Mouse (Mus musculus) lung, postnatal 4 days (tissue): Measurements from ENCODE around the gene Gm21060.
"Not testable (repeated sequence)": the region's sequence is repeated elsewhere in the genome, so short reads cannot be mapped to it uniquely, and the experiment has no call there.

ENCODE experiments used
- DNase-seq, 2 experiments: peaks; one replicate each; pipeline ENCODE4 v3.0.0; 2021

The Gm21060 gene

DNA sequence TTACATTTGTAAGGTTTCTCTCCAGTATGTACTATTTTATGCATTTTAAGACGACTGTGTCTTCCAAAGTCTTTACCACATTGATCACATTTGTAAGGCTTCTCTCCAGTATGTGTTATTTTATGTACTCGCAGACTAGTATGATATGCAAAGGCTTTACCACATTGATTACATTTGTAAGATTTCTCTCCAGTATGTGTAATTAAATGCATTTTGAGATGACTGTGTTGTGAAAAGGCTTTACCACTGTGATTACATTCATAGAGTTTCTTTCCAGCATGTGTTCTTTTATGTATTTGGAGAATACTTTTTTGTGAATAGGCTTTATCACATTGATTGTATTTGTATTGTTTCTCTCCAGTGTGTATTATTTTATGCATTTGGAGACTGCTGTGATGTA is at the start of gene Gm21060:
Gene Gm21060 (minus strand): TSS at position 101 of the 400 bp plus-strand sequence.
- DNase-seq = no peak

DNA sequence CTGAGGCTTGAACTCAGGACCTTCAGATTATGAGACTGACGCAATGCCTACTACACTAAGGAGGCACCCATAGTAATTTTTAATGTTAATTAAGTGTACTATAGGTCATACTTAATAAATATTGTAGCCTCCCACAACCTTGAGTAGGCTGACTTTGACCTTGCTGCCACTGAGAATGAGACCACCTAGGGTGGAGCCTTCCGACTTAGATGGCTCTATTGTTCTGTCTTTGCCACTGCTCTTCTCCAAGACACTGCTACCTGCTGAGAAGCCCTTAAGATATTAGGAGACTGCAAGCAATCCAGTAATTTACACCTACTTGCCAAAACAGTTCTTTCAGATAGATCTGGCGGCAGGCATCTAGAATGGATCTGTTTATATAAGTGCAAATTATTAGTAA is 24.0 kb upstream of the Gm21060 start:
- DNase-seq = not testable (repeated sequence)

DNA sequence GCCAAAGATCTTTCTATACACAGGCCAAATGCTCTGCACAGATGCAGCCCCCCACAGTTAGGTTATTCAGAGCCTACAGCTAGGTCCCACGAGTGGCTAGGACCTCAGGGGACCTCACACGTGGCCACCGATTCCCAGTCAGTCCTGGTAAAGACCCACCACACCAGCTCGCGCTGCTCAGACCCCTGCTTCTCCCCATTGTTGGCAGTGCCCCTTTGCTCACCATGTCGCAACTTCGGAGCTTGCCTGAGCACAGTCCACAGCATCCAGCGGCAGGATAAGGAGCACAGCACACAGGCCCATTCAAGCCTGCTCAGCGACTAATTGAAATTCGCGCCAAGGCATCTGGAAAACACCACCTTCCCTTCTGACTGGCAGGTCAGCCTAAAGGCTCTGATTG is 16.3 kb upstream of the Gm21060 start:
- DNase-seq = not testable (repeated sequence)

DNA sequence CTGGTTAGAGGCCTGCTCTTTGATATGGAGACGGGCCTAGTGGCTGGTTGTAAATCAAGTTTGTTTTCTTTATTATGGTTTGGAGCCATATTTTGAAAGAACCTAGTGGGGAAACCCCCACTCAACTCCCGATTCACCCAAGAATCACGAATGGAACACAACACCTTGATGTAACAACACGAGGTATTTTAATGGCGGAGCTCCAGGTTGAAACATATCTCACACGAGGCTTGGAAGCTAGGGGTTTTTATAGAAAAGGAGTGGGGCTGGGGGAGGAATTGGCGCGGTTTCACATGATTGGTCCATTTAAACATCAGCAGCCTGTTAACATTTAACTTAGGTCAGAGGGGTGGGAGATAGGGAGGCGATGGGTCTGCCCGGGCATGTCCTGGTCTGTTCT is 15.5 kb upstream of the Gm21060 start:
- DNase-seq = not testable (repeated sequence)

DNA sequence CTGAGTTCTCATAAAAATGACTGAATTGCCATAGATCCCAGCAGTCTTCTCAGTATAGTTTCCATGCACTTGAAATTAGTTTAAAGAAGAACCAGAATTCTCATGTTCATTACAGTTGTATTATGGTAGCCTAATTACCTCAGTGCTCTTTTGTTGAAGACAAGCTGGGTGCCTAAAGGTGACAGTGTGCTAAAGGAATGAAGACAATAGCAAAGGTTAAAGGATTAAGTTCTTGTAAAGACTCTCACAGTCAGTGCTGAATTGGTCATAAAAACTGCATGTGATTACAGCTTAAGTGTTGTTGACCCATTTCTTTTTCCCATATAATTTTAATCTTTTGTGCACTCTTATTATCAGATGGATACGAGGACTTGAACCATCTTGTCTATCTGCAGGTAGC is 11.2 kb upstream of the Gm21060 start:
- not testable (repeated sequence) for DNase-seq

DNA sequence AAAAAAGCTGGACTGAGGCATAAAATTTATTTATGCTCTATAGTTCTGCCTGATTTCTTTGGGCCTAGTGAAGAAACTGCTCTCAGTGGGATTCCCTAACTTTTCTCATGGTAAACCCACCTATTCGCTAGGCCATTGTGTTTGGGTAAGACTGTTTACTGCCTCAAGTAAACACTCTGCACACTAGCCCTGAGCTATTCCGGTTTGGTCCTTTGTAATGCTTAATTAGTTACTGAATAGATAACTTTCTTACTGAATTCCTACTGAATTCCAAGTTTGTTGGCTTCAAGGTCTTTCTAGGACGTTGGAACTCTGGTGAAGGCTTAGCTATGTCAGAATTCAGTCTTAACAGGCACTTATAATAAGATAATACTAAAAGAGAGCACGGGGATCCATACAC is 11.8 kb downstream of the Gm21060 start:
- not testable (repeated sequence) for DNase-seq

DNA sequence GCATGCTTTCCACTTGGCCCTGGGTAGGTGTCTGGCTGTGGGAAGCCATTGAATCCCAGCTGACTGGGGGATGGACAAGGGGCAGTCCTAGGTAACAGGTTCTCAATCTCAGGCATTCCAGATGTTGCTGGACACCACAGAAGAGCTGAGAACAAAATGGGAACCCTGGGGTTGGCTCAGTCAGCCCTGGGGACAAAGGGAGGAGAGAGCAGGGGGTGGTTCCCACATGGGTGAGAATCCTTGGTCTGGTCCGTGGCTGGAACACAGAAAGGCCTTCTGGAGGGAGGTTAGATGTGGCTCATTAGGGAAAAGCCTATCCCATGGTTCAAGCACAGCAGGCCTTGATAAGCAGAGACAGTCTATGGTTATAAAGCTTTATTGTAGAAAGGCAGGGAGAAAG is 13.3 kb downstream of the Gm21060 start:
- no peak for DNase-seq

DNA sequence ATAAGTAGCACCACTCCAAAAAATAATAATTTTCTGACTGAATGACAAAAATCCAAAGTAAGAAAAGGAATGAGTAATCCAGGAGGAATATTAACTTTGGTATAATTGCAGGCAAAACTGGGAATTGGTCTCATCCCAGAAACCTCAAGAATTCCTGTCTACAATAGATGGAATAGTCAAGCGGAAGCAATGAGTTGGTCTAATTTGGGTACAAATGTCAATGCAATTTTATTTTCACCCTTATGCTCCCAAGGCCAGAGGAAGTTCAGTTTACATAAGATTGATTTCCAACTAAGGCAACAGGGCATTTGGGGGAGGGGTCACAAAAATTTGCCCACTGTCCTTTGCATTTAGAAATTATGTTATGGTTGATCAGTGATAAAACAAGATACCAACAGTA is 21.4 kb downstream of the Gm21060 start:
- no peak for DNase-seq

DNA sequence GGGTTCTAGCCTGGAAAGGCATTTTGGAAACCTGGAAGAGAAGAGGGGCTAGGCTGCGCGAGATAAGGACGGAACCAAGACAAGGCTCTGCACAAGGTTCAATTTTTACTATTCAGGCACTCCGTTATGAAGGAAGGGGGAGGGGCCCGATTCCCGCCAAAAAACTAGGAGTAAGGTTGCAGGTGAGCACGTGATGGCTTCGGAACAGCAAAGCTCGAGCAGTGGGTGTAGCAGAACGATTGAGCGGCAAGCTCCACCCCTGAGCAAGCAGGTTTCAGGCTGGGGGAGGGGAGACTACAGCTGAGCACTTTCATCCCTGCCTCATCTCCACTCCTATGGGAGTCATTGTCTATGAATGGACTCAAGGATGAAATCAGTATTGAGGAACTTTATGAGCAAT is 27.7 kb downstream of the Gm21060 start:
- not testable (repeated sequence) for DNase-seq

DNA sequence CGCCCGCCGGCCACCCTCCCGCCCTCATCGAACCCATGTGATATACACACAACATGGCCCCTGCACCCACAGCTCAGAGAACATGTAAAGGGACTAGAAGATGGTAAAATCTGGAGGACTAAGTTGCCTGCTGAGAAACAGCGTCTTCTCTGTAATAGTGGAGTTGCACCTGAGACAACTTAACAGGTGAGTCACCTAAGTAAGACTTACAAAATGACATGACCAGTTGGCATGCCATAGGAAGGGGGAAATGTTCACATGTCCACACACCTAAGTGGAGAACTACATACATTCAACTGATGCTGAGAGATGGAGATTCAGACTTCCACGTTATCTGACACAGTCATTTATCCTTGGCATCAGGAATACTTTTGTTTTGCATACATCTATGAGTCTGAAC is 29.7 kb downstream of the Gm21060 start:
- no peak for DNase-seq

DNA sequence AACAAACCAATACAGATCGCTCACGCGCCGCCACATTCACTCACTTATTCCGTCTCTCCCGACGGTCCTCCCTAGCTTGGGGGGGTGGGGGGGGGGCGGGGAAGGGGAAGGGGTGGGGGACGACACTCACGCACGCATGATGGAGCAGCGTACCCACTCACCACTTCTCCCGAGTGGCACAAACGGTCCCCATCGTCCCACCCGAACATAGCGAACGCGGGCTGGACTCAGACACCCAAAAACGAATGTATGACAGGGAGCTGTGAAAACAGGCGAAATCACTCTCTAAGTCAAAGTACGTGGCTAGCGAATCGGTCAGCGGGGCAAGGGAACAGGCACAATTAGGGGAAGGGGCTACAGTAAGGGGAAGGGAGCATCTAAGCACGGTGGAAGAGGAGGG is 30.2 kb downstream of the Gm21060 start:
- DNase-seq = peak in 1 of 2 experiments; percentile 27

DNA sequence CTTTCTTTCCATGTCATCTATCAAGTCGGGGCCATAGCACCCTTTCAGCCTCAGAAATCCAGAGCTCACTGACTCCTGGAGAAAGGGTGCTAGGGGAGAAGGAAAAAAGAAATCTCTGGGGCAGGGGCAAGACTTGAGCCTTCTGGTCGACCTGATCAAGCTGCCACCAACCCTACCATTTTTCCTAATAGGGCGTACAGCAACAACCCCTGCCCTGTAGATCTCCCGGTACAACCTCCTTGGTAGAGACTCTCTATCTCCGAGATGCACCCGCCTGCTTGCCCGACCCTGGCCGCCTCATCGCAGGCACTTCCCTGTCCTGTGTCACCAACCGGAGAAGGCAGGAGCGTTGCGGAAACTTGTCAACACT is 30.6 kb downstream of the Gm21060 start:
- peak; percentile 52 to 58 for DNase-seq

DNA sequence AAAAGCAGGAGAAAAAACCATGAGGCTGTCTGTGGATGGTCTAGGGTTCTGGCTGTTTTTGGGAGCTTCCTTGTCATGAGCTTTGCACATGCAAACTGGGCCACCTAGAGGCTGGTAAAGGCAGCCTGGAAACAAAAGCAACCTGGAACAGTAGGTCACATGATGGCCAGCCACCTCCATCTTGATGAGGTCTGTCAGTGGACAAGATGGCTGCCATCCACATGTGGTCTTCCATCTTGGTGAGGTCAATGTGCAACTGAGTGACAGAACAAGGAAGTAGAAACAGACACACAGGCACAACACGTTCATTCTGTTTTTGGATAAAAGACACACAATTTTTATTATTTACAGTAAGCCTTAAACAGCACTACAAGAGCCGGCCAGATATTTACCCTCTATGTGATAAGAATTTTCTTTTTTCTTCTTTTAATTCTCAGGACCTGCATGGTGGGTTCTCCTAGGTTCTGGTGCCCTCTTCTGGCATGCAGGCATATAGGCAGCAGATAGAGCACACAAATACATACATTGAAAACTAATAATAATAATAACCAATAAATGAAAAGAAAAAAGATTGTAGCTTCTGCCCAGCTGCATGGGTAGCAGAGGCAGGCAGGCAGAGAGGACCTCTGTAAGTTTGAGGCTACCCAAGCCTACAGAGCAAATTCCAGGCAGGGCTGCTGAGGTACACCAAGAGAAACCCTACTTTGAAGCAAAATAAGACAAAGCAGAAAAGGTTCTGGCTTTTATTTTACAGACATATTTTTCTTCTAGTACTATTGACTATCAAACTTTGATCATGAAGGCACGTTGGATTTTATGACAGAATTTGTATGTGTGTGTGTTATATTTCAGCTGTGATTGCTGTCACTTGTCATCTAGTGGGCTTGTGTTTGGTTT is 31.3 kb downstream of the Gm21060 start:
- DNase-seq = peak; percentile 80 to 84

DNA sequence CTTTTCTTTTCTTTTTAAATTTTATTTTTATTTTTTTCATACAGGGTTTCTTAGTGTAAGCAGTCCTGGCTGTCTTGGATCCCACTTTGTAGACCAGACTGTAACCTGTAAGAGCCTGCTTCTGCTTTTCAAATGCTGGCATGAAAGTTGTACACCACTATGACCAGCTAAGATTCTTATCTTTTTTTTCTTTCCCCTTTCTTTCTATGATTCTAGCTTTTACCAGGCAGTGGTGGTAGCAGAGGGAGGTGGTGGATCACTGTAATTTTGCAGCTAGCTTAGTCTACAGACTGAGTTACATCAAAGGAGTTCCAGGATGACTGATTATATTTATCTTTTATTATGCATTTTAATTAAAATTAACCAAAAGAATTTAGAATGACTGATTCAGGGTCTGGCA is 31.9 kb downstream of the Gm21060 start:
- DNase-seq = no peak

DNA sequence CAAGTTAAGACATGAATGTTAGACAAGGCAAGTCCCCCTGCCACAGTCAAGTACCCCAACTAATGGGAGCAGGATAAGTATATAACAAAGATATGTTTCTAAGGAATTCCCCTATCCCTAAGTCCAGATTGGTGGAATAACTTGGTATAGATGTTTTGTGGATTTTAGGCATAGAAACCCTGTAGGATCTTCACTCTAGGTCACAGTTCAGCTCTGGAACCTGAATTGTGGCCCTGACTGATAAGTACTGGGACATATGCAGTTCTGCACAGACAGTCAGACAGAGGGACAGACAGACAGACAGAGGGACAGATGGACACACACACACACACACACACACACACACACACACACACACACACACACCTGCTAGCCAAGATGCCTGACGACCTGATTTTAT is 32.6 kb downstream of the Gm21060 start:
- DNase-seq = no peak

DNA sequence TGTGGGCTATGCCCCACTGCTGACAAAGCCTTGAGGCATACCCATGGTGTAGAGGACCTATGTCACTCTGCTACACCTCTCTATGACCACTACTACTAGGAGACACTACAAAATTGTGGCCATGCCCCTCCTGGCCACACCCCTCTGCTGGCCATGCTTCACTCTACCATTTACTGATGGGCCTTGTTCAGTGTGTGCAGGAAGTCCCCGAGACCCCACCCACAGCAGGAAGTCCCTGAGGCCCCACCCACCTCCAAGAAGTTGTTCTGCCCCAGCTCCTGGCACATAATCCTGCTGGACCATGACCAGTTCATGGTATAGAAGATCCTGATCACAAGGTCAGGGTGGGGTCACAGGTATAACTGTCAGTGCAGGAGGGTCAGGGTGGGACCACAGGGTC is 35.6 kb downstream of the Gm21060 start:
- DNase-seq = no peak

DNA sequence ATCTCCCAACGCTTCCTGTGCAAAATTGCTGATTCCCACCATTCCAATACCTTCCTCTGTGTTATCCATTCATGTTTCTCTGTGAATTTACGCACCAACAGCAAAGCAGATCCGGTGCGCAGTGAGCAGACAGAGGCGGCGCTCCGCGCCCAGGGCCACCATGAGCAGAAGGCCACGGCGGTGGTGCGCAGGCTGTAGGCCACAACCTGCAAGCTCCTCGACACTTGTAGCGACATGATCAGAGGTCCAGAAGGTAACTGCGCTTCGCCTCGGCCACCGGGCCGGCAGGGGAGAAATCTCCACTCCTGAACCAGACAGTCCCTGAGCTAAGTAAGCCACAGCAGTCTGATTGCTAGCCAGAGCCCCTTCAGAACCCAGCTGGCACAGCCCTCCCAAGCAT is 39.1 kb downstream of the Gm21060 start:
- no peak for DNase-seq

DNA sequence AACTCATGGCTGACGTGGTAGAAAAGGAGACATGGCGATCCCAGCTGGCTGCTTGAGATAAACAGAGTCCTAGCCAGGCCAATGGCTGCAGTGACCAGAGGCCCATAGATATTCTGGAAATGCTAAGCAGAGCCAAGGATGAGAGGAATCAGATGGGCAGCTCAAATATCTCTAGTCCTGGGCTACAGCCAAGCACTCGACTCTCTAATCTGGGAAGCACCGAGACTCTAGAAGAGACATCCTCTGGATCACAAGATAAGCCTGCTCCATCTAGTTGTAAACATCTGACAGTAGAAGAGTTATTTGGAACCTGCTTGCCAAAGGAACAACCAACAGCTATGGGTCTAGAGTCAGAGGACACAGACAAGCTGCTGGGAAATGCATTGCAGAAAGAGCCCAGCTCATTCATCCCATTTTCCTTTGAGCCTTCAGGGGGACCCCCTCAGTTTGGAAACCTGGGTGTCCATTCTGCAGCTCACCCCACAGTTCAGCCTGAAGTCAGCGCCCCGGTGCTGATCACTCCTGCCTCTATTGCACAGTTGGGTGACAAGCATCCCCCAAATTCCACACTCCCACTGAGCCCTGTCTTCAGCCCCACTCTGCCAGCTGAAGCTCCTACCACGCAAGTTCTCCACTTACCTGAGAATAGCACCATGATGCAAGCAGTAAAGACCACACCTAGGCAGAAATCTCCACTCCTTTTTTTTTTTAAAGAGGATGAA is 40.5 kb downstream of the Gm21060 start:
- DNase-seq = no peak

DNA sequence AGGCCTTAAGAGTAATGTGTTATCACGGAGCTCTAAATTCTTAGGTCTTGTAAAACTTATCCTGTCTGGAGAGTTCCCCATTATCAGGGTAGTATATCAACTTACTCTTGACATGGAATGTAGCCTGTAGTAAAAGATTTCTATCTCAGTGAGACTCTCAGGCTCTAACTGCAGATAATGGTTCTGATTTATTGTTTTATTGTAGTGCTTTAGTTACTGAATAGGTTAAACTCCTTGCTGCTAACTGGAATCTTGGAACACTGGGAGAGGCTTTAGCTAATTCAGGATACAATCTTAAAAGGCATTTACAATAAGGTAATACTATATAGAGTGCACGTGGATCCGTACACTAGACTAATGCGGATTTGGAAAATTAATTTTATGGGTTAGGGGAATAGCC is 49.5 kb downstream of the Gm21060 start:
- DNase-seq = not testable (repeated sequence)
